Mouse (Mus musculus) layer of hippocampus, adult 18-20 months (tissue): ENCODE data around the gene Tmem229b. TPM values are rescaled to one million over a fixed set of nuclear protein-coding genes. Genes with fewer than 3 reads are reported as not detected.
"Not testable (repeated sequence)": the region's sequence is repeated elsewhere in the genome, so short reads cannot be mapped to it uniquely, and the experiment has no call there.

Experiments used
- DNase-seq, 2 experiments: peaks; one replicate each; pipeline ENCODE4 v3.0.0; 2022; ENCODE audit warnings: low spot score in 2 of 2
- long read RNA-seq: library from polyadenylated mRNA; stranded (forward); transcript quantifications from one replicate; pipeline ENCODE4 v2.0.0, GENCODE M21; 2021
- total RNA-seq, 2 experiments: library from RNA; stranded (reverse); gene quantifications; 2 replicates each; pipeline ENCODE4 v1.2.3; 2021

The Tmem229b gene
- total RNA-seq = 10 to 100 TPM; 26.4 to 26.5 TPM
- long read RNA-seq, partial matches to known transcripts = 3 of 17 reads
- long read RNA-seq, other reads (novel, unspliced or antisense) = 9 of 17 reads

- DNase-seq = peak; percentile 45 to 69
Measured at GRCm38 (mm10) chr12:79007126-79007753, at the start of gene Tmem229b. Gene Tmem229b (minus strand): TSS chr12:79007627.

- no peak for DNase-seq
Measured at GRCm38 (mm10) chr12:79055276-79055675, 47.8 kb upstream of the Tmem229b start.

GRCm38 (mm10) chr12:79052073-79052472 is 44.6 kb upstream of the Tmem229b start:
- no peak for DNase-seq

GRCm38 (mm10) chr12:79050545-79051212 is 43.3 kb upstream of the Tmem229b start:
- DNase-seq = no peak

GRCm38 (mm10) chr12:79049807-79050206 is 42.4 kb upstream of the Tmem229b start:
- no peak for DNase-seq

GRCm38 (mm10) chr12:79048898-79049297 is 41.5 kb upstream of the Tmem229b start:
- no peak for DNase-seq

- DNase-seq = no peak
Measured at GRCm38 (mm10) chr12:79047203-79047602, 39.8 kb upstream of the Tmem229b start.

- peak in 1 of 2 experiments; percentile 25 for DNase-seq
Measured at GRCm38 (mm10) chr12:79046171-79046570, 38.7 kb upstream of the Tmem229b start.

- no peak for DNase-seq
Measured at GRCm38 (mm10) chr12:79044668-79045067, 37.2 kb upstream of the Tmem229b start.

GRCm38 (mm10) chr12:79041436-79041835 is 34.0 kb upstream of the Tmem229b start:
- DNase-seq = no peak

- DNase-seq = no peak
Measured at GRCm38 (mm10) chr12:79040201-79040827, 32.9 kb upstream of the Tmem229b start.

- no peak for DNase-seq
Measured at GRCm38 (mm10) chr12:79039708-79040107, 32.3 kb upstream of the Tmem229b start.

- DNase-seq = peak in 1 of 2 experiments; percentile 38
Measured at GRCm38 (mm10) chr12:79035349-79035748, 27.9 kb upstream of the Tmem229b start.

- DNase-seq = no peak
Measured at GRCm38 (mm10) chr12:79034331-79034730, 26.9 kb upstream of the Tmem229b start.

- DNase-seq = no peak
Measured at GRCm38 (mm10) chr12:79028911-79029861, 21.8 kb upstream of the Tmem229b start, which contains the start of gene Plekhh1. Gene Plekhh1 (plus strand): TSS chr12:79029163.

GRCm38 (mm10) chr12:79027526-79027925 is 20.1 kb upstream of the Tmem229b start:
- not testable (repeated sequence) for DNase-seq

- DNase-seq = peak; percentile 39 to 76
Measured at GRCm38 (mm10) chr12:79022882-79023281, 15.5 kb upstream of the Tmem229b start.

- no peak for DNase-seq
Measured at GRCm38 (mm10) chr12:79021902-79022301, 14.5 kb upstream of the Tmem229b start.

GRCm38 (mm10) chr12:79017994-79018399 is 10.6 kb upstream of the Tmem229b start:
- no peak for DNase-seq

- no peak for DNase-seq
Measured at GRCm38 (mm10) chr12:79016109-79016508, 8.7 kb upstream of the Tmem229b start.

- no peak for DNase-seq
Measured at GRCm38 (mm10) chr12:79010569-79010968, 3.1 kb upstream of the Tmem229b start.
